Mouse (Mus musculus) heart, embryonic 16.5 days (tissue): ENCODE data around the gene Gtf3c6. TPM values are rescaled to one million over a fixed set of nuclear protein-coding genes. Genes with fewer than 3 reads are reported as not detected.

Experiments used
- ATAC-seq: fragments of 200-750 bp; cut with Nextera tagmentation; replicated peaks from 2 replicates; pipeline ENCODE4 v1.8.0; 2017; ENCODE audit warnings: moderate number of reproducible peaks; ENCODE audit not compliant: insufficient read depth, low FRiP score; ENCODE audit errors: extremely low read depth
- H3K27ac ChIP-seq: fragments of 300-500 bp; sonication (generic); 2 replicates; pipeline ENCODE4 v1.5.1; 2014; ENCODE audit warnings: mild to moderate bottlenecking, low read length, control low read depth, moderate library complexity
- H3K27me3 ChIP-seq: fragments of 300-500 bp; sonication (generic); 2 replicates; pipeline ENCODE4 v1.6.1; 2014; ENCODE audit warnings: low read length, mixed read lengths; ENCODE audit not compliant: control insufficient read depth, insufficient read depth
- H3K36me3 ChIP-seq: fragments of 300-500 bp; sonication (generic); 2 replicates; pipeline ENCODE4 v1.6.1; 2014; ENCODE audit not compliant: control insufficient read depth, insufficient read depth
- H3K4me1 ChIP-seq: fragments of 300-500 bp; sonication (generic); 2 replicates; pipeline ENCODE4 v1.6.1; 2014; ENCODE audit warnings: low read length, mixed read lengths; ENCODE audit not compliant: control insufficient read depth, insufficient read depth
- H3K4me2 ChIP-seq: fragments of 300-500 bp; sonication (generic); 2 replicates; pipeline ENCODE4 v1.6.1; 2014; ENCODE audit warnings: low read depth, mild to moderate bottlenecking, control low read depth, low read length
- H3K4me3 ChIP-seq: fragments of 300-500 bp; sonication (generic); 2 replicates; pipeline ENCODE4 v1.5.1; 2014; ENCODE audit warnings: mild to moderate bottlenecking, control low read depth, low read length
- H3K9ac ChIP-seq: fragments of 300-500 bp; sonication (generic); 2 replicates; pipeline ENCODE4 v1.6.1; 2014; ENCODE audit warnings: low read length, control low read depth
- H3K9me3 ChIP-seq: fragments of 300-500 bp; sonication (generic); replicated peaks from 2 replicates; pipeline ENCODE4 v1.6.1; 2016; ENCODE audit warnings: low read length; ENCODE audit not compliant: control insufficient read depth
- WGBS: fragments of 180-500 bp; shearing (Covaris S2); extraction: QIAGEN DNeasy Blood & Tissue Kit; methylation state at CpG from one replicate; pipeline ENCODE4 v1.1.7; 2014; 5-methylcytosine and 5-hydroxymethylcytosine counted together
- polyA plus RNA-seq: library from polyadenylated mRNA; unstranded; fragments of >200 nt; fragmentation: Nextera tagmentation; extraction: Ambion mirVana; gene quantifications from 2 replicates; pipeline ENCODE4 v1.2.1, GENCODE M21; 2015

Gtf3c6 gene
- polyA plus RNA-seq, 1 experiment from 2014 or later: 66.9 TPM

DNA sequence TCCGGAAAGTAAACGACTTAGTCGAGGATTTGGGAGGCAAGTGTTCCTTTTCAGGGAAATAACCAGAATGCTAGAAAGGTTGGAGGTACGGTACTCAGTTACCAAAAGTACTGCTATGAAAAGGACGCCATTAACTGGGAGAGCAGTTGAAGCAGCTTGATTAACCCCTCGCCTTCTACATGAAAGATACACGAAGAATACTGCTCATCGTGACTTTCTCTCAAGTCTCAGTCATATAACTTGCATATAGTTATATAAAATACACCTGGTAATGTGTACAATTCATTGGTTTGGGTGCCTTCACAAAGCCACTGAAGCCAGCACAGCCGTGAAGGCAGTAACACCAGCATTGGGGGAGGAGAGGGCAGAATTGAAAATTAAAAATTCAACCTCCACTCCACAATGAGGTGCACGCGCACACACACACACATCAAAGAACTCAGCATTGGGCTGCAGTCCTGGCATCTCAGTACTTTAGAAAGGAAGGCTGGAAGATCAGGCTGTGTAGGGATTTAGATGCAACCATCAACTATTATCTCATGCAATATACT lies 10.7 kb downstream of the Gtf3c6 start:
- ATAC-seq: peak; percentile 21; the same call in 1 of the 2 replicates

GRCm38 (mm10) chr10:40246374-40247165 lies 11.3 kb downstream of the Gtf3c6 start, which contains the start of gene Rpf2:
TSS of gene Rpf2 (minus strand) at chr10:40247036.
- Histone ChIP-seq H3K27ac (peak within 1 kb of the TSS; percentile 71), H3K4me3 (peak within 1 kb of the TSS; percentile 89), H3K9me3 (no peaks in the 10 kb centered on the region), H3K27me3 (no peaks in the 10 kb centered on the region), H3K36me3 (peaks cover 43% of the 10 kb centered on the region), H3K4me1 (peaks cover 3% of the 10 kb centered on the region; the same call in 1 of the 2 replicates), H3K9ac (peak within 1 kb of the TSS; percentile 79), H3K4me2 (peak within 1 kb of the TSS; percentile 89)
- ATAC-seq: peak; percentile 92
- 1% methylated on average over 54 of the region's 54 CpGs for WGBS

More for the DNA sequence above, 10.7 kb downstream of the Gtf3c6 start:
- Histone ChIP-seq H3K4me2 (peak overlapping the region; percentile 89), H3K9me3 (no peaks in the 10 kb centered on the region), H3K4me3 (peak overlapping the region; percentile 89), H3K9ac (peak overlapping the region; percentile 79), H3K36me3 (peaks cover 44% of the 10 kb centered on the region), H3K27me3 (no peaks in the 10 kb centered on the region), H3K4me1 (peaks cover 3% of the 10 kb centered on the region; the same call in 1 of the 2 replicates), H3K27ac (peak overlapping the region; percentile 24)
- 31% methylated on average over 11 of the region's 11 CpGs for WGBS

- no peaks in the 10 kb centered on the region for H3K9me3 ChIP-seq
- H3K27ac ChIP-seq: no peak overlapping the region
- no peak overlapping the region for H3K9ac ChIP-seq
- 90% methylated on average over 5 of the region's 5 CpGs for WGBS
- H3K4me2 ChIP-seq: no peak overlapping the region
- H3K4me1 ChIP-seq: no peaks in the 10 kb centered on the region
- no peak overlapping the region for H3K4me3 ChIP-seq
- H3K36me3 ChIP-seq: peaks cover 23% of the 10 kb centered on the region
- ATAC-seq: no peak
- H3K27me3 ChIP-seq: no peaks in the 10 kb centered on the region
Observed at GRCm38 (mm10) chr10:40237826-40238225, 20.1 kb downstream of the Gtf3c6 start.

GRCm38 (mm10) chr10:40233241-40233640 lies 24.7 kb downstream of the Gtf3c6 start:
- no peak overlapping the region for H3K4me2 ChIP-seq
- 87% methylated on average over 3 of the region's 3 CpGs for WGBS
- no peaks in the 10 kb centered on the region for H3K9me3 ChIP-seq
- H3K4me3 ChIP-seq: no peak overlapping the region
- no peaks in the 10 kb centered on the region for H3K27me3 ChIP-seq
- peaks cover 22% of the 10 kb centered on the region for H3K36me3 ChIP-seq
- no peak for ATAC-seq
- no peak overlapping the region for H3K27ac ChIP-seq
- no peaks in the 10 kb centered on the region for H3K4me1 ChIP-seq
- no peak overlapping the region for H3K9ac ChIP-seq

DNA sequence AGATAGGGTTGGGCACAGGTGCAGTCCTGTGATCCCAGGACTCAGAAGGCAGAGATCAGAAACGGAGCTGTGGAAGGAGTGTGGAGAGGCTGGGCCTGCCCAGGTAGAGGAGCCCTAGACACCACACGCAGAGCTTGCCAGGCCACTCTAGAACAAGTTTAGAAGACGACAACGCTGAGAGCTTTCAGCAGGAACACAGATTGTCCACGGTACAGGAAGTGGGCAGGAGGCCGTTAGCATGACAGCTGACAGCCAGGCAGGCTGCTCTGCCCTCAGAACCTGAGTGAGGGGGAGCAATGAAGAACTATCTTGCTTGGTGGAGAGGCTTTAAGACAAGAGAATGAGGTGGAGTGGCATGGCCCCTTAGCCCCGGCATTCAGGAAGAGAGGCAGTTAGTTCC lies 25.5 kb downstream of the Gtf3c6 start:
- H3K4me1 ChIP-seq: no peaks in the 10 kb centered on the region

DNA sequence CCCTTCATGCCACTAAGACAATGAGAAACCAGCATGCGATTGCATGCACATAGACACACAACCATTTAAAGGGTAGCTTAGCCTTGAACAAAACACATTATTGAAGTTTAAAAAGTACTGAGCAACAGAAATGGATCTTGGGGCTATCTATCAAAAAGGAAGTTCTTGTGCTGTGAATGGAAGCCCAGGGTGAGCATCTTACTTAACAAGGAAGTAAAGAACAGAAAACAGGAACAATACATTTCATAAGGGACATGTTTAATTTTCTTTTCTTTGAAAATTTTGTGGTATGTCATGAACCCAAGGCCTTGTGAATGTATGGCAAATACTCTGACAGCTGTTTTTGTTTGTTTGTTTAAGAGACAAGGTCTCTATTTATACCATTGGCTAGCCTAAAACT lies 28.2 kb downstream of the Gtf3c6 start:
- H3K9me3 ChIP-seq: no peaks in the 10 kb centered on the region
- H3K27me3 ChIP-seq: no peaks in the 10 kb centered on the region
- no peaks in the 10 kb centered on the region for H3K4me1 ChIP-seq
- H3K4me3 ChIP-seq: no peak overlapping the region
- no peak overlapping the region for H3K4me2 ChIP-seq
- WGBS: 97% methylated on average over 1 of the region's 1 CpGs
- no peak overlapping the region for H3K9ac ChIP-seq
- peaks cover 27% of the 10 kb centered on the region for H3K36me3 ChIP-seq
- no peak for ATAC-seq
- H3K27ac ChIP-seq: no peak overlapping the region

More for the DNA sequence above, 25.5 kb downstream of the Gtf3c6 start:
- H3K4me2 ChIP-seq: no peak overlapping the region
- H3K27me3 ChIP-seq: no peaks in the 10 kb centered on the region
- H3K27ac ChIP-seq: peak overlapping the region; percentile 16; the same call in 1 of the 2 replicates
- H3K9me3 ChIP-seq: no peaks in the 10 kb centered on the region
- 51% methylated on average over 7 of the region's 7 CpGs for WGBS
- ATAC-seq: peak; percentile 32; the same call in 1 of the 2 replicates
- H3K4me3 ChIP-seq: no peak overlapping the region
- peaks cover 22% of the 10 kb centered on the region for H3K36me3 ChIP-seq
- H3K9ac ChIP-seq: no peak overlapping the region

DNA sequence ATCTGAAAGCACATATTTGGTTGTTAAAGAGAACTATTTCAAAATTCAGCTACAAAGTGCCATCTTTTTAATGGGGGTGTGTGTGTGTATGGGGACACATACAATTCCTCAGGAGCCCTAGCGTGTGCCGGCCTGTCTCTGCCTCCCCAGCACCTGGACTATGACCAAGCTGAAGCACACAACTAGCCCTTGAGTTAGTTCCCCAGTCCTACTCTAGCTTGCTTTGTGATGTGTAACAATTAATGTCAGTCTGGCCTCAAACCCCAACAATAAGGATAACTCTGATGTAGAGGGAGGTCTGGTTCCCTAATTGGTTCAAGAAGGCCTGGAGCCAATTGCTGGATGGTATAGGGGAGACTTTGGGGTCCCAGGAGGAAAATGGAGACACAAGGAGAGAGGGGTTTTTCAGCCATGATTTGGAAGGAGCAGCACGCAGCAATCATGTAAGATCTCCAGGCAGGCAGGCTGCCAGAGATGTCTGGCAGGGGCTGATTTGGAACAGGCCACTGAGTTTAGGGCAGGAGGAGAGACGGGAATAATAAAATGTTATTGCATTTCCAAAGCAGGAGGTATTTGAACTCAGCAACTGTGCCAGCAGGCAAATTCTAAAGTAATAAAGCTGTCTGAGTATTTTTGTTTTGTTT lies 30.1 kb downstream of the Gtf3c6 start:
- H3K27me3 ChIP-seq: no peaks in the 10 kb centered on the region
- H3K36me3 ChIP-seq: peaks cover 44% of the 10 kb centered on the region
- no peak overlapping the region for H3K4me2 ChIP-seq
- ATAC-seq: no peak
- H3K4me1 ChIP-seq: no peaks in the 10 kb centered on the region
- no peak overlapping the region for H3K9ac ChIP-seq
- H3K9me3 ChIP-seq: no peaks in the 10 kb centered on the region
- H3K27ac ChIP-seq: no peak overlapping the region
- 75% methylated on average over 4 of the region's 4 CpGs for WGBS
- no peak overlapping the region for H3K4me3 ChIP-seq

- Histone ChIP-seq H3K4me3 (no peak overlapping the region), H3K4me1 (no peaks in the 10 kb centered on the region), H3K27me3 (no peaks in the 10 kb centered on the region), H3K9ac (no peak overlapping the region), H3K27ac (no peak overlapping the region), H3K9me3 (peaks cover 9% of the 10 kb centered on the region), H3K4me2 (no peak overlapping the region), H3K36me3 (peaks cover 25% of the 10 kb centered on the region)
- 63% methylated on average over 3 of the region's 3 CpGs for WGBS
- ATAC-seq: no peak
Observed at GRCm38 (mm10) chr10:40218874-40219273, 39.0 kb downstream of the Gtf3c6 start.
